Mouse (Mus musculus): ENCODE measurements at regions not wholly inside any gene's neighbourhood (a gene's known extent, or its start where the extent isn't known, plus 50 kb on each side); places are given as distances from the start of the nearest gene placed in this dataset.
A peak's percentile ranks its signal among the peaks of the same experiment; 100 is the strongest.

DNA sequence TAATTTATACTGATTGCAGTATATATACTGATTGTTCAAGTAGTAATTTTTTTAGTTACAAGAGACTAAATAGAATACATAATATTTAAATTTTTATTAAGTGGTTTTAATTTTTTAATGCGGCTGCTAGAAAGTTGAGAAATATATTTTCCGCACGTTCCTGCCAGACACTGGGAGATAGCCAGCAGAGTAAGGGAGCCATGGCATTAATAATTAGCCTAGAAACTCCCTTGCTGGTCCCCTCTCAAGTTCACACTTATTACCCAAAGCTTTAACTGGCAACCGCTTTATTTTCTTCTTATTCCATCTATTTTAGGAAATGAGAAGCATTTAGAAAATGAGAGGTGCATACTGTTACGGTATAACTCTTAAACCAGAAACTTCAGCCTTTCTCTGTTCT, 78.0 kb upstream of the Oxgr1 start:
- Histone ChIP-seq H3K9me3 (ENCODE audit: low read length) (no peaks in the 10 kb centered on the region), H3K4me3 (ENCODE audit: low read depth, low read length) (no peak overlapping the region), H3K9ac (replicated peaks; ENCODE audit: low read depth) (no peak overlapping the region), H3K36me3 (ENCODE audit: insufficient read depth, low read length) (no peaks in the 10 kb centered on the region), H3K27ac (ENCODE audit: low read length) (no peak overlapping the region), H3K27me3 (replicated peaks; ENCODE audit: insufficient read depth, low read length) (no peaks in the 10 kb centered on the region), H3K4me2 (replicated peaks; ENCODE audit: low read depth, low read length) (no peak overlapping the region), H3K4me1 (ENCODE audit: insufficient read depth, low read depth, low read length) (no peaks in the 10 kb centered on the region)
- TF ChIP-seq EP300 (IDR thresholded peaks at IDR 0.05) = no peak
- ATAC-seq (no peak), DNase-seq (ENCODE audit: low spot score) (no peak)
- WGBS = 74% methylated on average over 5 of the region's 5 CpGs

DNA sequence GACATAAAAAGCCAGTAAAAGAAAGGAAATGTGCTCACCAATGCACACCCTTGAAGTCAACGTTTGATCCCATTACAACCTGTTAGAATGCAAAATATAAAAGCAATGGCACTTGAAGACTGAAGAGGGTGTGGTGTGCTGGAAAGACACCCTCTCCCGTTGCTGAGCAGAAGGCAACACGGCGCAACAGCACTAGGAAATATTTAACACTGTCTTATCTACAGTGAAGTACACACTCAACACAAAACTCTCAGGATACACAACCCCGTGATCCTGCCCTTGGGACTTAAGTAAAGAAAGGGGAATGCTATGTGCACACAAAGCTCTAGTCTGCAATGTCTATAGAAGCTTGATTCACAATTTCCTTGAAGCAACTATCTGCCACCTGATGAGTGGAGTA, 83.1 kb upstream of the Oxgr1 start:
- Histone ChIP-seq H3K27ac (ENCODE audit: low read length) (no peak overlapping the region), H3K4me2 (replicated peaks; ENCODE audit: low read depth, low read length) (no peak overlapping the region), H3K27me3 (replicated peaks; ENCODE audit: insufficient read depth, low read length) (no peaks in the 10 kb centered on the region), H3K9ac (replicated peaks; ENCODE audit: low read depth) (no peak overlapping the region), H3K36me3 (ENCODE audit: insufficient read depth, low read length) (no peaks in the 10 kb centered on the region), H3K4me3 (ENCODE audit: low read depth, low read length) (no peak overlapping the region), H3K4me1 (ENCODE audit: insufficient read depth, low read depth, low read length) (no peaks in the 10 kb centered on the region), H3K9me3 (ENCODE audit: low read length) (no peaks in the 10 kb centered on the region)
- ATAC-seq = peak; percentile 83
- 60% methylated on average over 5 of the region's 5 CpGs for WGBS
- TF ChIP-seq CTCF (IDR thresholded peaks at IDR 0.05) (no peak), EP300 (IDR thresholded peaks at IDR 0.05) (peak; percentile 38; the same call in 1 of the 2 replicates)
- DNase-seq (ENCODE audit: low spot score) = peak; percentile 43

DNA sequence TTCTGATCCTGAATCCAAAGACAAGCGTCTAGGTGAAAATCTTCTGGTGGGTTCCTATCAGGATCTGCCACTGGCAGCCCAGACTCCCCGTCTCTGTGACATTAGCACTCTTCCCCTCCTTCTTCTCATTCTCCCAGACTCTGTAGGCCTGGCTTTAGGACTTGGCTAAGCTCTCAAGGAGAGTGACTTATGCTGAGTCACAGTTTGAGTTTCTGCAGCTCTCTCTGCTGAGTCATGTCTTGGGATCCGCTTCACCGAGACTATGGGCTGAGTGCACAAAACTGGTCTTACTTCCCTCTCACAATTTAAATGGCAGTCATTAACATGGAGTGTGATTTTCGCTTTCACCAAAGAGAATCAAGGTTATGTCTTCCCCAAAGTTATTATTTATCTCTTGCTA, 85.2 kb upstream of the Oxgr1 start:
- Histone ChIP-seq H3K27ac (ENCODE audit: low read length) (no peak overlapping the region), H3K4me2 (replicated peaks; ENCODE audit: low read depth, low read length) (no peak overlapping the region), H3K27me3 (replicated peaks; ENCODE audit: insufficient read depth, low read length) (no peaks in the 10 kb centered on the region), H3K4me1 (ENCODE audit: insufficient read depth, low read depth, low read length) (no peaks in the 10 kb centered on the region), H3K36me3 (ENCODE audit: insufficient read depth, low read length) (no peaks in the 10 kb centered on the region), H3K9ac (replicated peaks; ENCODE audit: low read depth) (no peak overlapping the region), H3K4me3 (ENCODE audit: low read depth, low read length) (no peak overlapping the region), H3K9me3 (ENCODE audit: low read length) (no peaks in the 10 kb centered on the region)
- no peak for ATAC-seq
- TF ChIP-seq CTCF (IDR thresholded peaks at IDR 0.05) (no peak), EP300 (IDR thresholded peaks at IDR 0.05) (no peak)
- WGBS = 70% methylated on average over 5 of the region's 5 CpGs
- DNase-seq (ENCODE audit: low spot score) = no peak

DNA sequence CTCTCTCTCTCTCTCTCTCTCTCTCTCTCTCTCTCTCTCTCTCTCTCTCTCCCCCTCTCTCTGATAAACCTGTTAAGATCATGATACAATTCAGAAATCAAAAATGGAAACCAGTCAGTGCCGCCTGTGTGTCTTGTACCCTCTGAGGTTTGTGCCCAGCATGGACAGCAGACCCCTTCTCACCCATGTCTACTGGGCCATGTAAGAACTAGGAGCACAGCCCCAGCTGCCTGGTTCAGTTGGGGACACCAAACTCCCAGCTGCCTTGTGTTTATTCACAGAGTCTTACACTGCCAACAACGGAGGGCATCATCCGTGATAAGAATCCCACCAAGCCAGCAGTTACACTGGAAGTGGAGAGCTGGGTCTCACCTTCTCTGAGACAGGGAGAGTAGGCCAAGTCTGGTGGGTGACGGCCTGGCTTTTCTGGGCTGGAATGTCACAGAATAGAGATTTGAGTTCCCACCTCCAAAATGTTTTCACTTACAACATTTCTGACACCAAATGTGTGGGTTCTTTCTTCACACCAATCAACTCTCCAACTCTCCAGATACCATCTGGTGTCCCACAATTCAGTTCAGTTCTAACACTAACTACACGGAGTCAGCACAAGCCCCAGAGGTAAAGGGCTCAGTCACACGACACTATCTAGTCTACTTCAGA, 92.2 kb upstream of the Oxgr1 start:
- no peak for DNase-seq (ENCODE audit: low spot score)
- H3K4me2 ChIP-seq (replicated peaks; ENCODE audit: low read depth, low read length) = no peak overlapping the region
- H3K9me3 ChIP-seq (ENCODE audit: low read length) = no peaks in the 10 kb centered on the region
- H3K9ac ChIP-seq (replicated peaks; ENCODE audit: low read depth) = no peak overlapping the region
- H3K36me3 ChIP-seq (ENCODE audit: insufficient read depth, low read length) = no peaks in the 10 kb centered on the region
- TF ChIP-seq CTCF (IDR thresholded peaks at IDR 0.05) (no peak), EP300 (IDR thresholded peaks at IDR 0.05) (no peak)
- WGBS = 69% methylated on average over 6 of the region's 6 CpGs
- no peak for ATAC-seq
- no peak overlapping the region for H3K27ac ChIP-seq (ENCODE audit: low read length)
- H3K27me3 ChIP-seq (replicated peaks; ENCODE audit: insufficient read depth, low read length) = no peaks in the 10 kb centered on the region
- no peaks in the 10 kb centered on the region for H3K4me1 ChIP-seq (ENCODE audit: insufficient read depth, low read depth, low read length)
- H3K4me3 ChIP-seq (ENCODE audit: low read depth, low read length) = no peak overlapping the region

DNA sequence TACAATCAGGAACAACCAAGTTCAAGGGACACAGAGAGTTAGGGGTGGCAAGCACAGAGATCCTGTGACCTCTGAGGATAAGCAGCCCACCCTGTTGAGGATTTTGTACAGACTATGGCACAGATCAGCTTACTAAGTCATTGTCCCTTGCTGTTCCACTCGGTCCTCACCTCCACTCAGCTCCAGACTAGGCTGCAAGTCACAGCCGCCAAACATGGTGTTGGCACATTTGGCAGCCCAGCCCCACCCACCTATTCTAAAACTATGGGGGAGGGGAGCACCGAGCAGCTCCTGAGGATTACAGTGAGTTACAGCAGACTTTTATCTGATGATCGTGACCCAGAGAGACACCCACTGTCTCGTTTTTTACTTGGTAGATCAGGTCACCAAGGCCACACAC, 93.0 kb upstream of the Oxgr1 start:
- H3K27ac ChIP-seq (ENCODE audit: low read length) = no peak overlapping the region
- H3K36me3 ChIP-seq (ENCODE audit: insufficient read depth, low read length) = no peaks in the 10 kb centered on the region
- H3K9ac ChIP-seq (replicated peaks; ENCODE audit: low read depth) = no peak overlapping the region
- no peak overlapping the region for H3K4me2 ChIP-seq (replicated peaks; ENCODE audit: low read depth, low read length)
- ATAC-seq (no peak), DNase-seq (ENCODE audit: low spot score) (no peak)
- H3K27me3 ChIP-seq (replicated peaks; ENCODE audit: insufficient read depth, low read length) = no peaks in the 10 kb centered on the region
- no peaks in the 10 kb centered on the region for H3K9me3 ChIP-seq (ENCODE audit: low read length)
- no peak for TF ChIP-seq CTCF (IDR thresholded peaks at IDR 0.05)
- TF ChIP-seq EP300 (IDR thresholded peaks at IDR 0.05) = no peak
- H3K4me1 ChIP-seq (ENCODE audit: insufficient read depth, low read depth, low read length) = no peaks in the 10 kb centered on the region
- no peak overlapping the region for H3K4me3 ChIP-seq (ENCODE audit: low read depth, low read length)
- 38% methylated on average over 5 of the region's 5 CpGs for WGBS

DNA sequence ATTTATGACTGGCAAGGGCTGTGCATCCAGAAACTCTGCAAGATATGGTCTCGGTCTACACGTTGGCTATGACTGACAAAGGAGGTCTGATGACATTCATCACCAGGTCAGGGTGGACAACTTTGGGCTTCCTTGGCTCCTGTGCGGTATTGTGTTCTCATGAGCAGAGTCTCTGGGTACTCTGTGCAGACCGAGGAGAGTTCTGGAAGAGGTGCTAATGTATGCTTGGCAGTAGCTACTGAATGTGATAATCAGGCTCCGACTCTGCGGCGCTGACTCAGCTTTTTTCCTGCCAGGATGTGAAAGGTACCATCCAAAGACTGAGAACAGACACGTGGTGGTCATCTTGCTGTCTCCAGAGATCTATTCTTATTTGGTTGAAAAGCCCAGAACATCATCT, 94.5 kb upstream of the Oxgr1 start:
- no peak for ATAC-seq
- H3K9me3 ChIP-seq (ENCODE audit: low read length) = no peaks in the 10 kb centered on the region
- WGBS = 82% methylated on average over 8 of the region's 8 CpGs
- no peak for DNase-seq (ENCODE audit: low spot score)
- no peak for TF ChIP-seq CTCF (IDR thresholded peaks at IDR 0.05)
- no peak for TF ChIP-seq EP300 (IDR thresholded peaks at IDR 0.05)
- H3K36me3 ChIP-seq (ENCODE audit: insufficient read depth, low read length) = no peaks in the 10 kb centered on the region
- H3K9ac ChIP-seq (replicated peaks; ENCODE audit: low read depth) = no peak overlapping the region
- no peak overlapping the region for H3K27ac ChIP-seq (ENCODE audit: low read length)
- no peak overlapping the region for H3K4me2 ChIP-seq (replicated peaks; ENCODE audit: low read depth, low read length)
- no peak overlapping the region for H3K4me3 ChIP-seq (ENCODE audit: low read depth, low read length)
- H3K4me1 ChIP-seq (ENCODE audit: insufficient read depth, low read depth, low read length) = no peaks in the 10 kb centered on the region
- H3K27me3 ChIP-seq (replicated peaks; ENCODE audit: insufficient read depth, low read length) = no peaks in the 10 kb centered on the region

DNA sequence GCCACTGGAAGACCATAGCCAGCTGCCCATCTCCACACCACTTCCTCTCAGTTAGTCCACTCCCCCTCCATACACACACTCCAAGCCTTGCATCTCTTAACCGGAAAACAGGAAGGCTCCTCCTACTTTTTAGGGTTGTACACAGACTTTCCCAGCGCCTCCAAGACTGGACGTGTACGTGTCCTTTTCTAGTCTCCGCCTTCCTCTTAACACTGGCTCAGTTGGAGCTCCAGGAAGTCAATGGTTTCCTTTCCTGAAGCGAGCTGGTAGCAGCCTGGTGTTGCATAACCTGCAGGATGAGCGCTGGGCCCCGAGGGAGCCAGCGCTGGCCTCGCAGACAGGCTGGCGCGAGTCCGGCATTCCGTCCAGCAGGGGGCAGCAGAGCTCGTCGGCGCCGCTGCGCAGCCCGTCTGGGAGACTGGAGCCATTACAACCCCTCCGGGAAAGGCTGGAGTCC, 95.5 kb upstream of the Oxgr1 start:
- Histone ChIP-seq H3K4me3 (ENCODE audit: low read depth, low read length) (no peak overlapping the region), H3K4me1 (ENCODE audit: insufficient read depth, low read depth, low read length) (no peaks in the 10 kb centered on the region), H3K27me3 (replicated peaks; ENCODE audit: insufficient read depth, low read length) (no peaks in the 10 kb centered on the region), H3K4me2 (replicated peaks; ENCODE audit: low read depth, low read length) (peak overlapping the region; percentile 29), H3K9me3 (ENCODE audit: low read length) (no peaks in the 10 kb centered on the region), H3K36me3 (ENCODE audit: insufficient read depth, low read length) (no peaks in the 10 kb centered on the region), H3K27ac (ENCODE audit: low read length) (peak overlapping the region; percentile 52), H3K9ac (replicated peaks; ENCODE audit: low read depth) (no peak overlapping the region)
- DNase-seq (ENCODE audit: low spot score) = peak; percentile 98
- ATAC-seq = peak; percentile 98
- TF ChIP-seq EP300 (IDR thresholded peaks at IDR 0.05) (peak; percentile 85), CTCF (IDR thresholded peaks at IDR 0.05) (peak; percentile 100)
- 1% methylated on average over 21 of the region's 21 CpGs for WGBS
